Mouse (Mus musculus) layer of hippocampus, postnatal 10 days (tissue): ENCODE results near the gene Zfp185. TPM values are rescaled to one million over a fixed set of nuclear protein-coding genes. Genes with fewer than 3 reads are reported as not detected.
A peak's percentile ranks its signal among the peaks of the same experiment; 100 is the strongest.
"Not testable (repeated sequence)": the region's sequence is repeated elsewhere in the genome, so short reads cannot be mapped to it uniquely, and the experiment has no call there.

Experiments
- DNase-seq, 2 experiments: peaks; one replicate each; pipeline ENCODE4 v3.0.0; 2021; ENCODE audit warnings: low spot score in 2 of 2
- microRNA-seq, 2 experiments: library from miRNA; unstranded; fragments of <30 nt; microRNA quantifications; one replicate each; pipeline ENCODE4 v1.2.0; 2021
- total RNA-seq, 2 experiments: library from RNA; stranded (reverse); gene quantifications; 2 replicates each; pipeline ENCODE4 v1.2.3; 2021

The Zfp185 gene
- total RNA-seq, 2 experiments from 2014 or later = 1.0 to 1.7 TPM

GRCm38 (mm10) chrX:73062323-73062722 is 75.2 kb downstream of the Zfp185 start:
- DNase-seq = no peak

- peak; percentile 45 to 63 for DNase-seq
Measured at GRCm38 (mm10) chrX:73063512-73064414, 76.6 kb downstream of the Zfp185 start.

- DNase-seq = peak in 1 of 2 experiments; percentile 16
Measured at GRCm38 (mm10) chrX:73064415-73064793, 77.3 kb downstream of the Zfp185 start, which contains the start of gene Pnma3. Gene Pnma3, plus strand, starts transcription at chrX:73064787.

GRCm38 (mm10) chrX:73066765-73067312 is 79.7 kb downstream of the Zfp185 start:
- DNase-seq = not testable (repeated sequence)

Small RNA genes within 50 kb of the gene (microRNA-seq; reads per million reads assigned to microRNA genes)
- 0 reads per million in 2 experiments for gene Mir2137

Other genes with a start within 250 kb of the Zfp185 start
- 1 to 10 TPM; 3.0 to 3.2 TPM for gene Gabrq, start 162.2 kb upstream of the Zfp185 start, total RNA-seq
- 10 to 100 TPM; 49.7 to 50.1 TPM for gene Cetn2, start 68.9 kb upstream of the Zfp185 start, total RNA-seq
- 10 to 100 TPM; 51.7 to 52.8 TPM for gene Nsdhl, start 68.8 kb upstream of the Zfp185 start, total RNA-seq
- gene Pnma5, start 49.8 kb downstream of the Zfp185 start, total RNA-seq = under 1 TPM; 0.65 to 0.80 TPM
- 10 to 100 TPM; 25.5 to 28.1 TPM for gene Pnma3, start 77.4 kb downstream of the Zfp185 start, total RNA-seq
- gene Xlr4a, start 95.1 kb downstream of the Zfp185 start, total RNA-seq = under 1 TPM in 1 of 2 experiments, not detected in 1; 0.32 TPM
- gene Xlr3a, start 109.8 kb downstream of the Zfp185 start, total RNA-seq = under 1 TPM; 0.62 to 0.80 TPM
- gene Gm14685, start 129.7 kb downstream of the Zfp185 start, total RNA-seq = 1 to 10 TPM; 1.8 to 2.3 TPM
- gene Xlr5b, start 161.5 kb downstream of the Zfp185 start, total RNA-seq = not detected
- gene DXBay18, start 162.1 kb downstream of the Zfp185 start, total RNA-seq = 1 to 10 TPM in 1 of 2 experiments, under 1 TPM in 1; 0.48 to 2.1 TPM
- gene Spin2d, start 189.7 kb downstream of the Zfp185 start, total RNA-seq = not detected
- 1 to 10 TPM; 4.1 to 7.0 TPM for gene Xlr3b, start 204.9 kb downstream of the Zfp185 start, total RNA-seq
- under 1 TPM in 1 of 2 experiments, not detected in 1; 0.51 TPM for gene Xlr4b, start 227.0 kb downstream of the Zfp185 start, total RNA-seq
- gene F8a, start 241.0 kb downstream of the Zfp185 start, total RNA-seq = 10 to 100 TPM; 13.4 to 15.2 TPM